Mouse (Mus musculus) adrenal gland, adult (tissue): Measurements from ENCODE around the gene Ireb2.
"Not testable (repeated sequence)": the region's sequence is repeated elsewhere in the genome, so short reads cannot be mapped to it uniquely, and the experiment has no call there.

Experiments
- DNase-seq, 2 experiments: peaks; one replicate each; pipeline ENCODE4 v3.0.0; 2022 to 2023; ENCODE audit warnings: low spot score in 1 of 2; ENCODE audit not compliant: inconsistent age in 2 of 2

Gene Ireb2

GRCm38 (mm10) chr9:54863363-54864281 lies at the start of gene Ireb2:
Ireb2 (plus strand) TSS chr9:54863789.
- DNase-seq: peak; percentile 99 to 100

- DNase-seq: no peak
These were observed 46.9 kb upstream of the Ireb2 start for GRCm38 (mm10) chr9:54816508-54817201.

GRCm38 (mm10) chr9:54821442-54822100 lies 42.0 kb upstream of the Ireb2 start:
- DNase-seq: peak; percentile 25 to 87

GRCm38 (mm10) chr9:54829760-54830159 lies 33.8 kb upstream of the Ireb2 start:
- DNase-seq: peak in 1 of 2 experiments; percentile 29

- DNase-seq: peak; percentile 32 to 68
These were observed 33.0 kb upstream of the Ireb2 start for GRCm38 (mm10) chr9:54830624-54831023.

- no peak for DNase-seq
These were observed 29.8 kb upstream of the Ireb2 start for GRCm38 (mm10) chr9:54833831-54834230.

- DNase-seq: not testable (repeated sequence)
These were observed 27.5 kb upstream of the Ireb2 start for GRCm38 (mm10) chr9:54835951-54836717.

- DNase-seq: no peak
These were observed 25.8 kb upstream of the Ireb2 start for GRCm38 (mm10) chr9:54837835-54838234.

GRCm38 (mm10) chr9:54840145-54840544 lies 23.4 kb upstream of the Ireb2 start:
- no peak for DNase-seq

GRCm38 (mm10) chr9:54842311-54842710 lies 21.3 kb upstream of the Ireb2 start:
- no peak for DNase-seq

GRCm38 (mm10) chr9:54843887-54844286 lies 19.7 kb upstream of the Ireb2 start:
- no peak for DNase-seq

GRCm38 (mm10) chr9:54844556-54845176 lies 18.9 kb upstream of the Ireb2 start:
- DNase-seq: no peak

- no peak for DNase-seq
These were observed 15.4 kb upstream of the Ireb2 start for GRCm38 (mm10) chr9:54848203-54848602.

GRCm38 (mm10) chr9:54853036-54853435 lies 10.6 kb upstream of the Ireb2 start:
- not testable (repeated sequence) for DNase-seq

GRCm38 (mm10) chr9:54853619-54854018 lies 10.0 kb upstream of the Ireb2 start:
- no peak for DNase-seq

- no peak for DNase-seq
These were observed 8.0 kb upstream of the Ireb2 start for GRCm38 (mm10) chr9:54855638-54856037.

GRCm38 (mm10) chr9:54856121-54856520 lies 7.5 kb upstream of the Ireb2 start:
- DNase-seq: no peak

- no peak for DNase-seq
These were observed 6.1 kb upstream of the Ireb2 start for GRCm38 (mm10) chr9:54857474-54857873.

GRCm38 (mm10) chr9:54860526-54860925 lies 3.1 kb upstream of the Ireb2 start:
- DNase-seq: no peak

- DNase-seq: no peak
These were observed 15.2 kb downstream of the Ireb2 start for GRCm38 (mm10) chr9:54878759-54879158.
